25 mouse cellular contexts compared by ENCODE assay signal in genomic region chr17:65827904-65828303, GRCm38 (mm10). TPM values are rescaled to one million over a fixed set of nuclear protein-coding genes. Genes with fewer than 3 reads are reported as not detected.
DNase-seq lines count a peak whose midpoint lies in the region; ATAC-seq lines count a peak whose summit lies in the region.
"Had no signal": no experiment of that assay in that cellular context is flagged by ENCODE, and none has a peak within 500 bp of the region (broad histone marks: within the 10 kb centered on the region; RNA-seq: fewer than 3 reads in every experiment).

No protein-coding gene starts in this region.

- no peak overlapping the region for H3K9ac ChIP-seq in hindbrain, embryonic 13.5 days
- no peak overlapping the region for H3K9ac ChIP-seq in hindbrain, embryonic 14.5 days
- H3K9ac ChIP-seq in midbrain, embryonic 13.5 days (replicated peaks): no peak overlapping the region
- no peak overlapping the region for H3K9ac ChIP-seq in midbrain, embryonic 15.5 days
- no peak overlapping the region for H3K9ac ChIP-seq in neural tube, embryonic 13.5 days
- H3K9ac ChIP-seq: embryonic facial prominence, embryonic 13.5 days; limb, embryonic 12.5 days; liver, postnatal 0 days; stomach, embryonic 15.5 days had no signal

- H3K36me3 ChIP-seq in hindbrain, embryonic 13.5 days: peaks cover 64% of the 10 kb centered on the region
- peaks cover 78% of the 10 kb centered on the region for H3K36me3 ChIP-seq in hindbrain, embryonic 14.5 days (replicated peaks; ENCODE audit: control insufficient read depth, insufficient read depth)
- H3K36me3 ChIP-seq in midbrain, embryonic 13.5 days: peaks cover 70% of the 10 kb centered on the region
- peaks cover 18% of the 10 kb centered on the region; the same call in 1 of the 2 replicates for H3K36me3 ChIP-seq in midbrain, embryonic 15.5 days (replicated peaks)
- H3K36me3 ChIP-seq in neural tube, embryonic 13.5 days: peaks cover 79% of the 10 kb centered on the region

- peaks cover 11% of the 10 kb centered on the region for H3K4me1 ChIP-seq in hindbrain, embryonic 13.5 days (replicated peaks)
- H3K4me1 ChIP-seq in hindbrain, embryonic 14.5 days (replicated peaks; ENCODE audit: control insufficient read depth, insufficient read depth, low read length): no peaks in the 10 kb centered on the region; the same call in 1 of the 2 replicates
- peaks cover 19% of the 10 kb centered on the region for H3K4me1 ChIP-seq in midbrain, embryonic 13.5 days (replicated peaks)
- peaks cover 9% of the 10 kb centered on the region for H3K4me1 ChIP-seq in midbrain, embryonic 15.5 days
- H3K4me1 ChIP-seq in neural tube, embryonic 13.5 days (replicated peaks): peaks cover 16% of the 10 kb centered on the region
- H3K4me1 ChIP-seq: embryonic facial prominence, embryonic 13.5 days; limb, embryonic 12.5 days; stomach, embryonic 15.5 days had no signal

- no peak overlapping the region for H3K4me3 ChIP-seq in hindbrain, embryonic 13.5 days
- H3K4me3 ChIP-seq in hindbrain, embryonic 14.5 days (replicated peaks; ENCODE audit: low read length): no peak overlapping the region
- H3K4me3 ChIP-seq in midbrain, embryonic 13.5 days (replicated peaks): no peak overlapping the region
- no peak overlapping the region for H3K4me3 ChIP-seq in midbrain, embryonic 15.5 days
- H3K4me3 ChIP-seq in neural tube, embryonic 13.5 days: no peak overlapping the region
- H3K4me3 ChIP-seq: embryonic facial prominence, embryonic 13.5 days; erythroblast, embryonic 14.5 days; limb, embryonic 12.5 days; stomach, embryonic 15.5 days had no signal

- H3K4me2 ChIP-seq in hindbrain, embryonic 13.5 days: no peak overlapping the region
- no peak overlapping the region for H3K4me2 ChIP-seq in hindbrain, embryonic 14.5 days (replicated peaks)
- no peak overlapping the region for H3K4me2 ChIP-seq in midbrain, embryonic 13.5 days (replicated peaks)
- H3K4me2 ChIP-seq in midbrain, embryonic 15.5 days: no peak overlapping the region
- H3K4me2 ChIP-seq in neural tube, embryonic 13.5 days: no peak overlapping the region
- H3K4me2 ChIP-seq: embryonic facial prominence, embryonic 13.5 days; limb, embryonic 12.5 days; liver, embryonic 11.5 days; stomach, embryonic 15.5 days had no signal

- H3K9me3 ChIP-seq in hindbrain, embryonic 13.5 days: no peaks in the 10 kb centered on the region
- H3K9me3 ChIP-seq in hindbrain, embryonic 14.5 days (ENCODE audit: control insufficient read depth, low read length): no peaks in the 10 kb centered on the region
- H3K9me3 ChIP-seq in midbrain, embryonic 13.5 days: no peaks in the 10 kb centered on the region
- no peaks in the 10 kb centered on the region for H3K9me3 ChIP-seq in midbrain, embryonic 15.5 days
- no peaks in the 10 kb centered on the region for H3K9me3 ChIP-seq in neural tube, embryonic 13.5 days
- H3K9me3 ChIP-seq: embryonic facial prominence, embryonic 13.5 days; limb, embryonic 12.5 days; stomach, embryonic 15.5 days had no signal

- no peak overlapping the region for H3K27ac ChIP-seq in hindbrain, embryonic 13.5 days
- no peak overlapping the region for H3K27ac ChIP-seq in hindbrain, embryonic 14.5 days
- no peak overlapping the region for H3K27ac ChIP-seq in midbrain, embryonic 13.5 days
- H3K27ac ChIP-seq in midbrain, embryonic 15.5 days: no peak overlapping the region
- no peak overlapping the region for H3K27ac ChIP-seq in neural tube, embryonic 13.5 days (replicated peaks)
- H3K27ac ChIP-seq: embryonic facial prominence, embryonic 13.5 days; limb, embryonic 12.5 days; stomach, embryonic 15.5 days had no signal

- 0 out of 2 replicates have a peak, but pooled peaks have one; percentile 36 for ATAC-seq in hindbrain, embryonic 13.5 days (ENCODE audit: low FRiP score)
- no peak for ATAC-seq in hindbrain, embryonic 14.5 days (ENCODE audit: low FRiP score)
- ATAC-seq in midbrain, embryonic 13.5 days: peak; percentile 44
- ATAC-seq in midbrain, embryonic 15.5 days (replicated peaks): no peak; the same call in 1 of the 2 replicates
- peak; percentile 51; the same call in 1 of the 2 replicates for ATAC-seq in neural tube, embryonic 13.5 days (ENCODE audit: low read depth)
- no peak for ATAC-seq in monocyte, adult 5-6 weeks (replicated peaks; ENCODE audit: insufficient number of reproducible peaks, low FRiP score, low TSS enrichment, poor library complexity, severe bottlenecking)
- no peak for ATAC-seq in cerebellum, adult (ENCODE audit: insufficient number of reproducible peaks, low FRiP score, low TSS enrichment)
- ATAC-seq: intestine, embryonic 16.5 days; liver, postnatal 0 days had no signal

- 95% methylated on average over 5 of the region's 5 CpGs for WGBS in hindbrain, embryonic 13.5 days
- 87% methylated on average over 5 of the region's 5 CpGs for WGBS in hindbrain, embryonic 14.5 days
- 89% methylated on average over 5 of the region's 5 CpGs for WGBS in midbrain, embryonic 13.5 days
- 87% methylated on average over 5 of the region's 5 CpGs for WGBS in midbrain, embryonic 15.5 days
- 85% methylated on average over 5 of the region's 5 CpGs for WGBS in neural tube, embryonic 13.5 days

- H3K27me3 ChIP-seq in hindbrain, embryonic 13.5 days: no peaks in the 10 kb centered on the region
- no peaks in the 10 kb centered on the region for H3K27me3 ChIP-seq in hindbrain, embryonic 14.5 days (ENCODE audit: control insufficient read depth, insufficient read depth, low read length)
- H3K27me3 ChIP-seq in midbrain, embryonic 13.5 days: no peaks in the 10 kb centered on the region
- H3K27me3 ChIP-seq in midbrain, embryonic 15.5 days (replicated peaks): no peaks in the 10 kb centered on the region
- no peaks in the 10 kb centered on the region for H3K27me3 ChIP-seq in neural tube, embryonic 13.5 days
- H3K27me3 ChIP-seq: embryonic facial prominence, embryonic 13.5 days; limb, embryonic 12.5 days; stomach, embryonic 15.5 days had no signal

- DNase-seq in hindbrain, embryonic 14.5 days (ENCODE audit: low spot score): no peak
- DNase-seq: adrenal gland, postnatal 10 days; cerebellum, adult 8-10 months; cerebellum, postnatal 36 days; embryo, embryonic 11 days; kidney, adult 9 months; kidney, postnatal 36 days; layer of hippocampus, postnatal 36 days; liver, postnatal 0 days; lung, postnatal 14 days; right cerebral cortex, adult 18-20 months; right cerebral cortex, postnatal 4 days; thymus, postnatal 25 days had no signal

RNA-seq across cellular contexts. Expression of gene Ppp4r1, which starts 45.5 kb away (rescaled TPM):
- 44.7 and 47.3 TPM in 2 replicates for polyA plus RNA-seq in hindbrain, embryonic 13.5 days (2015; fragmentation: Nextera tagmentation; extraction: Ambion mirVana)
- 42.6 and 49.1 TPM in 2 replicates for polyA plus RNA-seq in hindbrain, embryonic 14.5 days (2014; fragmentation: Nextera tagmentation; extraction: Ambion mirVana)
- 48.0 and 51.2 TPM in 2 replicates for polyA plus RNA-seq in midbrain, embryonic 13.5 days (2015; fragmentation: Nextera tagmentation; extraction: Ambion mirVana)
- 45.1 and 49.2 TPM in 2 replicates for polyA plus RNA-seq in midbrain, embryonic 15.5 days (2015; fragmentation: Nextera tagmentation; extraction: Ambion mirVana)
- polyA plus RNA-seq in neural tube, embryonic 13.5 days (2015; fragmentation: Nextera tagmentation; extraction: Ambion mirVana): 44.7 and 46.0 TPM in 2 replicates
- total RNA-seq in monocyte, adult 5-6 weeks (2017): 81.9 to 108 TPM (median 105 TPM) in 3 replicates

RNA-seq across cellular contexts. Expression of gene Rab31, which starts 55.4 kb away (rescaled TPM):
- polyA plus RNA-seq in hindbrain, embryonic 13.5 days (2015; fragmentation: Nextera tagmentation; extraction: Ambion mirVana): 73.0 and 74.0 TPM in 2 replicates
- polyA plus RNA-seq in hindbrain, embryonic 14.5 days (2014; fragmentation: Nextera tagmentation; extraction: Ambion mirVana): 81.7 and 86.8 TPM in 2 replicates
- 71.6 and 74.8 TPM in 2 replicates for polyA plus RNA-seq in midbrain, embryonic 13.5 days (2015; fragmentation: Nextera tagmentation; extraction: Ambion mirVana)
- polyA plus RNA-seq in midbrain, embryonic 15.5 days (2015; fragmentation: Nextera tagmentation; extraction: Ambion mirVana): 76.6 and 80.1 TPM in 2 replicates
- polyA plus RNA-seq in neural tube, embryonic 13.5 days (2015; fragmentation: Nextera tagmentation; extraction: Ambion mirVana): 65.5 and 71.7 TPM in 2 replicates
- 51.0 to 80.4 TPM (median 75.8 TPM) in 3 replicates for total RNA-seq in monocyte, adult 5-6 weeks (2017)
- polyA plus RNA-seq: erythroblast, embryonic 14.5 days had no signal

RNA-seq across cellular contexts. Expression of gene Ralbp1, which starts 57.7 kb away (rescaled TPM):
- 56.1 and 58.3 TPM in 2 replicates for polyA plus RNA-seq in hindbrain, embryonic 13.5 days (2015; fragmentation: Nextera tagmentation; extraction: Ambion mirVana)
- 40.5 and 44.2 TPM in 2 replicates for polyA plus RNA-seq in hindbrain, embryonic 14.5 days (2014; fragmentation: Nextera tagmentation; extraction: Ambion mirVana)
- 49.8 TPM in 2 replicates for polyA plus RNA-seq in midbrain, embryonic 13.5 days (2015; fragmentation: Nextera tagmentation; extraction: Ambion mirVana)
- 57.6 and 67.4 TPM in 2 replicates for polyA plus RNA-seq in midbrain, embryonic 15.5 days (2015; fragmentation: Nextera tagmentation; extraction: Ambion mirVana)
- polyA plus RNA-seq in neural tube, embryonic 13.5 days (2015; fragmentation: Nextera tagmentation; extraction: Ambion mirVana): 55.2 and 57.7 TPM in 2 replicates
- total RNA-seq in monocyte, adult 5-6 weeks (2017): 102 to 122 TPM (median 106 TPM) in 3 replicates

Comparison
In these comparisons a context has a peak if more than half of its experiments do, and no peak if none do; other contexts are left out.
1. ATAC-seq: peak in hindbrain, embryonic 13.5 days (single experiment), midbrain, embryonic 13.5 days (single experiment) and neural tube, embryonic 13.5 days (single experiment); none in hindbrain, embryonic 14.5 days (single experiment), midbrain, embryonic 15.5 days (single experiment), monocyte, adult 5-6 weeks (single experiment) and cerebellum, adult (single experiment).